In genomic region chr1:153351034-153351433, GRCm38 (mm10) we compare ENCODE assay signal across 19 mouse cellular contexts. TPM values are rescaled to one million over a fixed set of nuclear protein-coding genes. Genes with fewer than 3 reads are reported as not detected.
A peak's percentile ranks its signal among the peaks of the same experiment; 100 is the strongest.
DNase-seq lines count a peak whose midpoint lies in the region; ATAC-seq and TF ChIP-seq lines count a peak whose summit lies in the region.
"Had no signal": no experiment of that assay in that cellular context is flagged by ENCODE, and none has a peak within 500 bp of the region (broad histone marks: within the 10 kb centered on the region; RNA-seq: fewer than 3 reads in every experiment).

No protein-coding gene starts in this region.

- H3K27ac ChIP-seq in liver, postnatal 0 days (ENCODE audit: low read depth), result no peak overlapping the region
- no peak overlapping the region for H3K27ac ChIP-seq in liver, embryonic 11.5 days (ENCODE audit: low read depth, low read length)
- H3K27ac ChIP-seq: forebrain, embryonic 12.5 days; gastrocnemius, adult 2 months; hindbrain, embryonic 13.5 days; left cerebral cortex, adult 2 months; limb, embryonic 13.5 days had no signal

- H3K9me3 ChIP-seq in liver, postnatal 0 days (ENCODE audit: low read length), result no peaks in the 10 kb centered on the region
- no peaks in the 10 kb centered on the region for H3K9me3 ChIP-seq in liver, embryonic 11.5 days (ENCODE audit: control insufficient read depth, low read length)
- H3K9me3 ChIP-seq: forebrain, embryonic 12.5 days; hindbrain, embryonic 13.5 days; limb, embryonic 13.5 days had no signal

- peak; percentile 49; the same call in 1 of the 2 replicates for ATAC-seq in liver, postnatal 0 days
- ATAC-seq in liver, embryonic 11.5 days (replicated peaks; ENCODE audit: low FRiP score), result no peak

- no peak overlapping the region for H3K4me2 ChIP-seq in liver, postnatal 0 days (ENCODE audit: low read depth, low read length)
- H3K4me2 ChIP-seq in liver, embryonic 11.5 days, result no peak overlapping the region
- H3K4me2 ChIP-seq: forebrain, embryonic 12.5 days; heart, embryonic 12.5 days; hindbrain, embryonic 13.5 days; limb, embryonic 13.5 days had no signal

- peak; percentile 71 for TF ChIP-seq EP300 in liver, postnatal 0 days (IDR thresholded peaks at IDR 0.05; ENCODE audit: low read depth)

- no peak overlapping the region for H3K9ac ChIP-seq in liver, postnatal 0 days (replicated peaks)
- H3K9ac ChIP-seq in liver, embryonic 11.5 days (ENCODE audit: low read depth, low read length), result no peak overlapping the region
- H3K9ac ChIP-seq: forebrain, embryonic 12.5 days; heart, embryonic 12.5 days; hindbrain, embryonic 13.5 days; limb, embryonic 13.5 days had no signal

- H3K4me3 ChIP-seq in liver, postnatal 0 days (ENCODE audit: low read depth, low read length), result no peak overlapping the region
- no peak overlapping the region for H3K4me3 ChIP-seq in liver, embryonic 11.5 days (ENCODE audit: low read depth, low read length)
- H3K4me3 ChIP-seq: forebrain, embryonic 12.5 days; gastrocnemius, adult 2 months; heart, embryonic 12.5 days; hindbrain, embryonic 13.5 days; left cerebral cortex, adult 2 months; limb, embryonic 13.5 days had no signal

- H3K27me3 ChIP-seq in liver, postnatal 0 days (ENCODE audit: insufficient read depth, low read length), result no peaks in the 10 kb centered on the region
- no peaks in the 10 kb centered on the region for H3K27me3 ChIP-seq in liver, embryonic 11.5 days (replicated peaks; ENCODE audit: control insufficient read depth, insufficient read depth, low read length)
- H3K27me3 ChIP-seq: forebrain, embryonic 12.5 days; heart, embryonic 12.5 days; hindbrain, embryonic 13.5 days; limb, embryonic 13.5 days had no signal

- TF ChIP-seq CTCF in liver, postnatal 0 days (IDR thresholded peaks at IDR 0.05; ENCODE audit: low read depth), result no peak

- H3K4me1 ChIP-seq in liver, postnatal 0 days (ENCODE audit: insufficient read depth), result 0 out of 2 replicates have a peak, but pooled peaks cover 4% of the 10 kb centered on the region
- H3K4me1 ChIP-seq in liver, embryonic 11.5 days (replicated peaks; ENCODE audit: control insufficient read depth, insufficient read depth, low read length), result no peaks in the 10 kb centered on the region
- H3K4me1 ChIP-seq: limb, embryonic 13.5 days had no signal

- no peaks in the 10 kb centered on the region for H3K36me3 ChIP-seq in liver, postnatal 0 days (replicated peaks; ENCODE audit: insufficient read depth, low read length)
- no peaks in the 10 kb centered on the region for H3K36me3 ChIP-seq in liver, embryonic 11.5 days (ENCODE audit: control insufficient read depth, insufficient read depth, low read length)
- H3K36me3 ChIP-seq: forebrain, embryonic 12.5 days; heart, embryonic 12.5 days; hindbrain, embryonic 13.5 days; limb, embryonic 13.5 days had no signal

- WGBS in liver, postnatal 0 days (ENCODE audit: insufficient replicate concordance), result 44% methylated on average over 4 of the region's 4 CpGs
- WGBS in liver, embryonic 11.5 days, result 60% methylated on average over 4 of the region's 4 CpGs

- DNase-seq in liver, postnatal 0 days, result peak; percentile 15
- DNase-seq in liver, embryonic 11.5 days (ENCODE audit: low spot score), result no peak
- DNase-seq in adrenal gland, postnatal 10 days, result peak; percentile 58
- DNase-seq in gonadal fat pad, adult 2 months (ENCODE audit: low read depth), result peak; percentile 90
- DNase-seq in yolk sac, embryonic 10.5 days (ENCODE audit: low spot score), result peak; percentile 64
- DNase-seq in thymus, postnatal 25 days, result no peak
- no peak for DNase-seq in frontal cortex, postnatal 10 days (ENCODE audit: low spot score in 2 of 2)
- DNase-seq: cerebellum, adult 9-10 months; gastrocnemius, adult 2 months; kidney, adult 8-10 months; kidney, postnatal 4 days; midbrain, embryonic 14.5 days; right cerebral cortex, postnatal 14 days; thymus, adult 2 months had no signal

RNA-seq across cellular contexts. Expression of gene Lamc1, which starts 18.4 kb away (rescaled TPM):
- 9.6 and 11.5 TPM in 2 replicates for polyA plus RNA-seq in liver, postnatal 0 days (2015; fragmentation: Nextera tagmentation; extraction: Ambion mirVana)
- polyA plus RNA-seq in liver, embryonic 11.5 days (2014; fragmentation: Nextera tagmentation; extraction: Ambion mirVana), result 29.5 and 31.9 TPM in 2 replicates
- total RNA-seq in adrenal gland, postnatal 10 days (2021), result 100 to 1,000 TPM; 163 to 189 TPM
- 99.4 and 122 TPM in 2 replicates for polyA plus RNA-seq in gonadal fat pad, adult 2 months (2012; rRNA removed)

Comparison
In these comparisons a context has a peak if more than half of its experiments do, and no peak if none do; other contexts are left out.
1. DNase-seq: peak in liver, postnatal 0 days (single experiment), adrenal gland, postnatal 10 days (single experiment), gonadal fat pad, adult 2 months (single experiment) and yolk sac, embryonic 10.5 days (single experiment); none in liver, embryonic 11.5 days (single experiment), thymus, postnatal 25 days (single experiment) and frontal cortex, postnatal 10 days (0 of 2).